Mouse (Mus musculus): ENCODE measurements around the gene Ficd. TPM values are rescaled to one million over a fixed set of nuclear protein-coding genes. Genes with fewer than 3 reads are reported as not detected.
"Not testable (repeated sequence)": the region's sequence is repeated elsewhere in the genome, so short reads cannot be mapped to it uniquely, and the experiment has no call there.

The Ficd gene
- polyA plus RNA-seq, 1 experiment from 2014 or later = 7.8 TPM

GRCm38 (mm10) chr5:113765641-113766526 lies 30.3 kb downstream of the Ficd start:
- Histone ChIP-seq H3K36me3 (peaks cover 74% of the 10 kb centered on the region), H3K4me3 (no peak overlapping the region), H3K9ac (no peak overlapping the region), H3K27me3 (no peaks in the 10 kb centered on the region), H3K4me2 (replicated peaks) (no peak overlapping the region), H3K9me3 (replicated peaks) (no peaks in the 10 kb centered on the region), H3K4me1 (peaks cover 17% of the 10 kb centered on the region), H3K27ac (no peak overlapping the region)
- 92% methylated on average over 13 of the region's 13 CpGs for WGBS
- ATAC-seq (ENCODE audit: low FRiP score) = no peak

DNA sequence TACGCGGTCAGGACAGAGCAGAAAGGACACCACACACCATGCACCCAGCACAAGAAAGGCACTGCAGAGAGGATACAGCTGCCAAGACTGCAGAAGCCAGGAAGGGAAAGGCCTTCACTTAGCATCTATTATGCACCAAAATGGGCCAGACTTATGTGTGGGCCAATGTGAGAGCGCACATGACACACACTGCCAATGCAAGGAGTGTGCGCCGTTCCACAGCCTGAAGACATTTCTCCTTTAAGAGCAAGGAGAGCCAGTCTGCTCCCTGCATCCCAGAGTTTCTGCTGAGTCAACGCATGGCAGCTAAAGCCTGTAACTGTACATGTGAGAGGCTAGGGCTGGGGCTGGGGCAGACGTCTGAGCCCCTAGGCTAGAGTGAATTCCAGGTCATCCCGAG lies 33.2 kb downstream of the Ficd start:
- Histone ChIP-seq H3K4me2 (replicated peaks) (no peak overlapping the region), H3K27ac (no peak overlapping the region), H3K9me3 (replicated peaks) (no peaks in the 10 kb centered on the region), H3K4me3 (no peak overlapping the region), H3K27me3 (no peaks in the 10 kb centered on the region), H3K36me3 (peaks cover 45% of the 10 kb centered on the region), H3K9ac (no peak overlapping the region), H3K4me1 (peaks cover 26% of the 10 kb centered on the region)
- WGBS = 91% methylated on average over 8 of the region's 8 CpGs
- ATAC-seq (ENCODE audit: low FRiP score) = no peak

- peak overlapping the region; percentile 95 for H3K4me2 ChIP-seq (replicated peaks)
- no peaks in the 10 kb centered on the region for H3K27me3 ChIP-seq
- H3K9me3 ChIP-seq (replicated peaks) = no peaks in the 10 kb centered on the region
- H3K36me3 ChIP-seq = peaks cover 53% of the 10 kb centered on the region
- peak overlapping the region; percentile 98 for H3K27ac ChIP-seq
- ATAC-seq (ENCODE audit: low FRiP score) = peak; percentile 78
- H3K4me3 ChIP-seq = peak overlapping the region; percentile 93
- H3K4me1 ChIP-seq = peaks cover 28% of the 10 kb centered on the region
- H3K9ac ChIP-seq = peak overlapping the region; percentile 95
- WGBS = under 1% methylated on average over 88 of the region's 97 CpGs
Observed at GRCm38 (mm10) chr5:113771213-113772162, 35.9 kb downstream of the Ficd start.

- H3K9ac ChIP-seq = peak within 1 kb of the TSS; percentile 95
- H3K4me3 ChIP-seq = peak within 1 kb of the TSS; percentile 93
- WGBS = 0% methylated on average over 49 of the region's 49 CpGs
- H3K4me2 ChIP-seq (replicated peaks) = peak within 1 kb of the TSS; percentile 95
- peak; percentile 85 for ATAC-seq (ENCODE audit: low FRiP score)
- no peaks in the 10 kb centered on the region for H3K27me3 ChIP-seq
- peaks cover 28% of the 10 kb centered on the region for H3K4me1 ChIP-seq
- H3K36me3 ChIP-seq = peaks cover 51% of the 10 kb centered on the region
- H3K9me3 ChIP-seq (replicated peaks) = no peaks in the 10 kb centered on the region
- H3K27ac ChIP-seq = peak within 1 kb of the TSS; percentile 98
Observed at GRCm38 (mm10) chr5:113772450-113772895, 36.9 kb downstream of the Ficd start, which contains the start of the genes Sart3 and Iscu. TSS of gene Sart3 (minus strand) at chr5:113772510. TSS of gene Iscu (plus strand) at chr5:113772748.

DNA sequence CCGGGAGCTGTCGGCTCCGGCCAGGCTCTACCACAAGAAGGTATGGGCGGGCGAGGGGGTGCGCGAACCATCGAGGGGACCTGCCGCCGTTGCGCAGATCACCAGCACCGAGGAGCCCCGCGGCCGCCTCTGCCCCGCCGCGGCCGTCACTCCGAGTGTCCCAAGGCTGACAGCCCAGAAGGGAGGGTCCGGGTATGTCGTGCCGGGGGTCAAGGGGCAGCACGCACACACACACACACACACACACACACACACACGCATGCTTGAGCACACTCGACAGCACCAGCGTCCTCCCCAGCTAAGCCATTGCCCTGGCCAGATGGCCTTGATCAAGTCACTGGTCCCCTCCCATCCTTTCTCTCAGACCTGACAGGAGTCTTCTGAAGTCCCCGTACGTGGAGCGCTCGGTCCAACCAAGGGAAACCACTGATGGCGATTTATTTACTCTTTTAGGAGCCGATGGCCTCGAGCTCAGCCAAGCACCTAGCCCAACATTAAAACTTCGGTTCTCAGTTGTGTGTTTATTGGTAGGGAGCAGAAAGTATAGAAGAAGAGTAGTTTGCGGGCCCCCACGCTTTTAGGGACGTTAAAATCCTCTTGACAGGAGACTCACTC lies 37.4 kb downstream of the Ficd start:
- H3K9me3 ChIP-seq (replicated peaks) = no peaks in the 10 kb centered on the region
- WGBS = 3% methylated on average over 34 of the region's 38 CpGs
- H3K4me2 ChIP-seq (replicated peaks) = peak overlapping the region; percentile 95
- peaks cover 50% of the 10 kb centered on the region for H3K36me3 ChIP-seq
- H3K27ac ChIP-seq = peak overlapping the region; percentile 44
- peak; percentile 59 for ATAC-seq (ENCODE audit: low FRiP score)
- H3K9ac ChIP-seq = peak overlapping the region; percentile 79
- H3K4me3 ChIP-seq = peak overlapping the region; percentile 93
- no peaks in the 10 kb centered on the region for H3K27me3 ChIP-seq
- peaks cover 28% of the 10 kb centered on the region for H3K4me1 ChIP-seq

- H3K9me3 ChIP-seq (replicated peaks) = no peaks in the 10 kb centered on the region
- H3K4me1 ChIP-seq = peaks cover 28% of the 10 kb centered on the region
- H3K9ac ChIP-seq = peak overlapping the region; percentile 79; the same call in 1 of the 2 replicates
- H3K27ac ChIP-seq = no peak overlapping the region
- peak overlapping the region; percentile 93 for H3K4me3 ChIP-seq
- H3K4me2 ChIP-seq (replicated peaks) = peak overlapping the region; percentile 95
- H3K27me3 ChIP-seq = no peaks in the 10 kb centered on the region
- H3K36me3 ChIP-seq = peaks cover 49% of the 10 kb centered on the region
- WGBS = 3% methylated on average over 7 of the region's 7 CpGs
- no peak for ATAC-seq (ENCODE audit: low FRiP score)
Observed at GRCm38 (mm10) chr5:113773664-113774063, 38.1 kb downstream of the Ficd start.

- Histone ChIP-seq H3K4me2 (replicated peaks) (no peak overlapping the region), H3K27me3 (no peaks in the 10 kb centered on the region), H3K4me3 (no peak overlapping the region), H3K36me3 (peaks cover 43% of the 10 kb centered on the region), H3K9me3 (replicated peaks) (no peaks in the 10 kb centered on the region), H3K4me1 (peaks cover 12% of the 10 kb centered on the region), H3K27ac (no peak overlapping the region), H3K9ac (no peak overlapping the region)
- WGBS = 93% methylated on average over 10 of the region's 10 CpGs
- ATAC-seq (ENCODE audit: low FRiP score) = no peak
Observed at GRCm38 (mm10) chr5:113775585-113775984, 40.0 kb downstream of the Ficd start.

- Histone ChIP-seq H3K36me3 (peaks cover 43% of the 10 kb centered on the region), H3K4me3 (no peak overlapping the region), H3K4me1 (peaks cover 11% of the 10 kb centered on the region), H3K27ac (no peak overlapping the region), H3K27me3 (no peaks in the 10 kb centered on the region), H3K9ac (no peak overlapping the region), H3K9me3 (replicated peaks) (no peaks in the 10 kb centered on the region), H3K4me2 (replicated peaks) (no peak overlapping the region)
- 93% methylated on average over 15 of the region's 15 CpGs for WGBS
- no peak for ATAC-seq (ENCODE audit: low FRiP score)
Observed at GRCm38 (mm10) chr5:113776128-113776895, 40.7 kb downstream of the Ficd start.

DNA sequence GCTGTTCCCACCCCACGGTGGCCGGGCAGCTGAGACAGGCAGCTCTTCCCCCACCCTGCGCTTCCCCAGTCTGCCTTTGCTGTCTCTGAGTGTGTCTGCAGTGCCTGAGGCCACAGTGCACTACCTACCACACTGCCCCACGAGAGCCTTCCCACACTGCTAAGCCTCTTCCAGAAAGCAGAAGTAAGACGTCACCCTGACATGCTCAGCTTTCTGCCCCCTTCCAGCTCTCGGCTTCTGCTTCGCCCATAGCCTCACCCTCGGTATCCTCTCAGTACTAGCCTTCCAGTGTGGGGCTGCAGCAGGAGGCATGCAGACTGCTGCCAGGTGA lies 41.3 kb downstream of the Ficd start:
- Histone ChIP-seq H3K9me3 (replicated peaks) (no peaks in the 10 kb centered on the region), H3K27me3 (no peaks in the 10 kb centered on the region), H3K4me2 (replicated peaks) (no peak overlapping the region), H3K4me1 (peaks cover 11% of the 10 kb centered on the region), H3K4me3 (no peak overlapping the region), H3K27ac (no peak overlapping the region), H3K36me3 (peaks cover 43% of the 10 kb centered on the region), H3K9ac (no peak overlapping the region)
- ATAC-seq (ENCODE audit: low FRiP score) = no peak
- 88% methylated on average over 8 of the region's 8 CpGs for WGBS

DNA sequence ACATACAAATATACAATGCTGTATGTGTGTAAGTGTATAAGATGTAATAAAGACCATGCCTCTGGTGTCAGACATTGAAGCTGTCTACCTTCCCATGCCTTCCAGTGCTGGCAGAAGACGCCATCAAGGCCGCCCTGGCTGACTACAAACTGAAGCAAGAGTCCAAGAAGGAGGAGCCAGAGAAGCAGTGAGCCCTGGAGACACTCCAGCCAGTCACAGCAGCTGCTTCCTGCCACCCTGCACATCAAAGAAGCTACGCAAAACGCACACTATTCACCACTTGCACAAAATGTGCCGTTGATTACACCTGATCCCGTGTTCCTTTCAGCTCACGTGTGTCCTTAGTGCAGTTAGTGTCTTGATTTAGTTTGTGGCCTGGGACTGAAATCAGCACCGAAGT lies 42.1 kb downstream of the Ficd start:
- not testable (repeated sequence) for H3K4me3 ChIP-seq; H3K9ac ChIP-seq; H3K9me3 ChIP-seq (replicated peaks); ATAC-seq (ENCODE audit: low FRiP score); H3K27me3 ChIP-seq; H3K4me2 ChIP-seq (replicated peaks); H3K27ac ChIP-seq
- Histone ChIP-seq H3K36me3 (peaks cover 43% of the 10 kb centered on the region), H3K4me1 (peaks cover 11% of the 10 kb centered on the region)
- 91% methylated on average over 8 of the region's 8 CpGs for WGBS

GRCm38 (mm10) chr5:113779569-113779968 lies 44.0 kb downstream of the Ficd start:
- Histone ChIP-seq H3K4me1 (peaks cover 4% of the 10 kb centered on the region), H3K9ac (no peak overlapping the region), H3K27me3 (peaks cover 17% of the 10 kb centered on the region), H3K27ac (no peak overlapping the region), H3K4me2 (replicated peaks) (no peak overlapping the region), H3K36me3 (peaks cover 39% of the 10 kb centered on the region), H3K4me3 (no peak overlapping the region), H3K9me3 (replicated peaks) (no peaks in the 10 kb centered on the region)
- ATAC-seq (ENCODE audit: low FRiP score) = no peak
- WGBS = 80% methylated on average over 5 of the region's 5 CpGs

Data from hindbrain, embryonic 12.5 days (tissue).